Mouse (Mus musculus) lung, adult 2 months (tissue): ENCODE data around the gene Stx4a.

Experiments used
- CTCF ChIP-seq: fragments of 200-500 bp; IDR thresholded peaks from 2 replicates; pipeline ENCODE4 v1.5.1; 2011; ENCODE audit warnings: mild to moderate bottlenecking, low read length, control low read depth; ENCODE audit not compliant: insufficient read depth
- POLR2A ChIP-seq: fragments of 200-500 bp; IDR thresholded peaks from 2 replicates; pipeline ENCODE4 v1.6.1; 2011; ENCODE audit warnings: low read depth, mild to moderate bottlenecking, control low read depth, low read length, borderline replicate concordance; ENCODE audit errors: extremely low read depth

DNA sequence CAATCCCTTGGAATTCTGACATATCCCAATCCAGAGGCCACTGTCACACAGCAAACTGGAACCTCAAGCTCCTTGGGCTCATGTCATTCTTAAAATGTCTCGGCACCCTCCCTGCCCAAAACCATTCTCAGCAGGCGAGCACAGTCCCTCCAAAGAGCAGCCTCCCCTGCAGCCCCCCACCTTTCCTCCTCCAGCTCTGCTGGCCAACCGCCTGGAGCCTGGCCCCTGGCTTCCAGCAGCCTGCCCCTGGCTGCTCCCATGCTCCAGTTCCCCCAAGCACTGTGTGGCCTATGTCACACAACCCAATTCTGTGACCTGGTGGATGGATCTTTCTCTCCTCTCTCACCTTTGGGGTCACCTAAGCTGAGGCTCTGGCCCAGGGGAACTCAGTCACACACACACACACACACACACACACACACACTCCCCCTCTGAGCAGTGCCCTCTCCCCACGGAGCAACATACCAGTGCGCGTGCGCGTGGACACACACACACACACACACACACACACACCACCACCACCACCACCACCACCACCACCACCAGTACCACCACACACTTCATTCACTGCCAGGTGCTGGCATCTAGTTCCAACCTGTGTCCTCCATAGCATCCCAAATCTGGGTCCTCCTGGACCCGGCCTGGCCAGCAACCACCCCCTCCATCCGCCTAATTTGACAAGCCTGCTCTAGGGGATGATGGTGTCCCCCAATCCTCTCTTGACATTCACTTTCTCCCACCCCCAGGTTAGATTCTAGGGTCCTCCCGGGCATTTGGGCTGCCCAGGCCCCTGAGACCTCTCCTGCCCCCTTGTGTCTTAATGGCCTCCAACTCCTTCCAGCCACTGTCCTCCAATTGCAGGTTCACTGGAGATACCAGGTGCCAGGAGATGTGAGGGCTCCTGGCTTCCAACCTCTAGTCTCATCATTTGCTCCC is 590 bp upstream of the Stx4a start:
- TF ChIP-seq CTCF (no peak), POLR2A (no peak)
